Mouse (Mus musculus) skeletal muscle tissue, adult 2 months (tissue): Measurements from ENCODE around the gene Fam162b.

Source experiments
- DNase-seq: peaks from one replicate; pipeline ENCODE4 v3.0.0-alpha.2; 2012; ENCODE audit warnings: low read depth, low spot score

The Fam162b gene

DNA sequence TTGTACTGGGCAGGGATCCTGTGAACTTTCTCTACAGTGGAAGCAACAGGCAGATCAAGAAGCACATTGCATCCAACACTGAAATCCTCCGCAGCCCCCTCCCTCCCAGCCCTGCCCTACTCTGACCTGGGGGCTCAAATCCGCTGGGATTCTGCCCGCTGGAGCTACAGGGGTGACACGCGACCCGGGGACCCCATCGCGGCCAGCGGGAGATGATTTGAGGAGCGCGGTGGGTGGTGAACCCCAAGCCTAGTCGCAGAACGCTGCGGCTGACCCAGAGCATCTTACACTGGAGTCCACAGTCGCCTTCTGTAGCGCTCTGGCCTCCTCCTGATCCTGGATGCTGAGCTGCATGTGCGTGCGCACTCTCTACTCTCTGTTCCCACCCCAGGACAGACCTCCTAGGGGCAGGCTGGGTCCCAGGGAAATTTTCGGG is at the start of gene Fam162b:
Gene Fam162b (minus strand): TSS at position 379 of the 436 bp plus-strand sequence.
- no peak for DNase-seq

DNA sequence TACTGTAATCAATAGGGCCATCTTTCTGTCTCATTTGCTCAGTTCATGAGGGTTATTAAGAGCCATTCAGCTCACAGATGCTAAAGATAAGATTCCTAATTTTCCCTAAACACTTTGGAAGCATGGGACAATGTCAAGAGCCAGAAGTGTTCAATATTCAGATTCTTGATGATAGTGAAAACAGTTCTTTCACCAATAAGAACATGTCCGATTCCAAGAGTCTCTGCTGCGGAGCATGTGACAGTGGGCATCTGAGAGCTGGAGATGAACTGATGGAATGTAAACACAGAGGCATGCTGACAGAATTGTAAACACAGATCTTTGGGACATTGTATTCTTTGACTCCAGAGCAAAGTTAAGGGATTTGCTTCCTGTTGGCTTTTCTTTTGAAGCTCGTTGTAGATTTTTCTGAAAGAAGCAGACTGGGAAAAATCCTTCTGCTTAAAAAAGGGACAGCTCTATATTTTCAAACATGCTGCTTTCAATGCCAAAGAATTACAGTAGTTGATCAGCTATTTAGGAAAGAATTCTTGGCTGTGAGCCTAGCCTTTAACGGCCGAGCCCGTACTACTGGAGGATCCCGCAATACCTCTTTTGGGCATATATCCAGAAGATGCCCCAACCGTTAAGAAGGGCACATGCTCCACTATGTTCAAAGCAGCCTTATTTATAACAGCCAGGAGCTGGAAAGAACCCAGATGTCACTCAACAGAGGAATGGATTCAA is 41.3 kb upstream of the Fam162b start, which contains the start of gene Gprc6a:
Gene Gprc6a (minus strand): TSS at position 51 of the 726 bp plus-strand sequence.
- DNase-seq, result no peak

DNA sequence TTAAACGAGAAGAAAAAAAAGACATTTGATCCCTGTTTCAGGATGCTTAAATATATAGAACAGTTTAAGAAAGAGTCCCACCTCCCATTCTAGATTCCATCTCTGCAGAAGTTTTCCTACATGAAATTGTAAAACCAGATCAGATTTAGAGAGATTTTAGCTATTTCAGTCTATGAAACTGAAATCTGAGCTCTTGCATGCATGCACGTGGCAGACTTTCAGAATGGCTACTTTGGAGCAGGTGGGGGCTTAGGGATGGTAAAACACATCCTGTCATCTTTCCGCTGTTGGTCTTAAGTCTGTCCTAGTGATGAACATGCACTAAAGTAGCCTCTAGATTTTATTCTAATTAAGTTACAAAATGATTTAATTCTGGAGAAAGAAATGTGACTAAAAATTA is 30.9 kb upstream of the Fam162b start:
- no peak for DNase-seq

DNA sequence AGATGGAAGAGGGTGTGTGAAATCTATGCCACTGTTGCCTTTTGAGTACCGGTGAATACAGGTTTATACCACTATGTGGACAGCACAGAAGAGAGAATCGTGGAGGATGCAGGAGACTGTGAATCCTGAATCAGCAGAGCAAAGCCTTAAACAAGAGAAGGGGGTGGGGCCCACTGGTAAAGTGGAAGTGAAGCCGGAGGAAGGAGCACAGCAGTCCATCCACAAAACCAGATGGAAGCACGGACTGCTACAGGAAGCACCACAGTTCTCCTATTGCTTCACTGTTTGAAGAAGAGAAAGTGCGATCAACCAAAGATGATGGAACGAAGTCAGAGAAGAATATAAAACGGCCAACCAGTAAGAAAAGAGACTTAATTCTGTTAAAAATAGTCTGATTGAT is 29.8 kb upstream of the Fam162b start:
- no peak for DNase-seq

DNA sequence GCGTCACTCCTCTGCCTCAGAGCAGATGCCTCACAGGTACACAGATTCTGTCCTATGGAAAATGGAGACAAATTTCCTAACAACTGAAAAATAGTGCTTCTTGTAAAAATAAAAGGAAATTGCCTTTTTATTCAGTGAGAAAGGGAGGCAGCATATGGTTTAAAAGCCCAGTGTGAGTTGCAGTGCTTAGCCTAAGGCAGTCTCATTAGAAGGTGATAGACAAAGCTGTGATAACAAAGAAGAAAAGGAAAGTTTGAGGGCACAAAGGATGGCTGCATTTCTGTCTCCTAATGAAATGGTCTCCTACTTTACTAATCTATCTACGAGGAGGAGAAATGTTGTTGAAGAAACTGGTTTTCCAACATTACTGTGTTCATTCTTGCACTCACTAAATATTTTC is 28.2 kb upstream of the Fam162b start:
- DNase-seq, result no peak

DNA sequence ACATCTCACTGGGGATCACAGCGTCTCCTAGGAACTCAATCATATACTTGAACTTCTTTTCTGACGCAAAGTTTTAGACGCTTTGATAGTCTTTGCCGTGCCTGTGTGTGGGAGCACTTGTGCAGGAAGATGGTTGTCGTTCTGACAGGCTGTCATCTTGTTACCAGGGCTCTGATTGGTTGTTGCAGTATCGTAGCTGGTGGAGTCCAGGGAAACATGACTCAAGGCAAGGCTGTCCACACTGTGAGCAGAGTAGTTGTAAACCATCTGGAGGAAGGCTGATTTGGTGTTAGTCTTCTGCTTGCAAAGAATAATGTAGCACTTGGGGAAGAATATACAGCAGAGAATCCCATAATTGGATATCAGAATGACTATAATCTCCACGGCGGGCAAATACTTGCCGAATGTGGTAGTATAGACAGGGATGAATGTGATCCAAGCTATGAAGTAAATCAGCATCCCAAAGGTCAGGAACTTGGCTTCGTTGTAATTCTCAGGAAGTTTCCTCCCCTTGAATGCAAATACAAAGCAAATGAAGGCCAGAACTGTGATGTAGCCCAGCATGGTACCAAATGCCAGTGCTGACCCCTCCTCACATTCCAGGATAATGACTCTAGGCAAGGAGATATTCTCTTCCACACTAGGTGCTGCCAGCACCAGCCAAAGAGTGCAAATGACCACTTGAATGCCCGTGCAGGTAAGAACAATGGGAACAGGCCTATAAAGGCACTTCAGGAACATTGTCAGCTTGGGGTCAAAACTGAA is 24.7 kb upstream of the Fam162b start:
- DNase-seq, result no peak

DNA sequence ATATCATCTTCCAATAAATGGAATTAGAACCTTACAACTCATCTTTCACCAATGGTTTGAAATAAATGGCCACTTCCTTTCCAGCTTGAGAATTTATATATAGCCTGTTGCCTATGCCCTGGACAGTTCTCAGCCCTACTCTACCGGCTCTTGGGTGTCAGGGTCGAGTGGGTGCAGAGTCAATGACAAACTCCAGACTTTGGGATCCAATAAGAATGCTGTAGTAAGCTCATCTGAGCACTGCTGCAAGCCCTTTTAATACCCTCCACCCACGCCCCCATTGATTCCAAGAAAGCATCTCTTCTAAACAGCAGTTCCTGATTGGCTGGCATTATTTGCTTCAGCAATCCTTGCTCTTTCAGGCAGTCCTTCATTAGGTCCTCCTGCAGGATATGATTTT is 23.1 kb upstream of the Fam162b start:
- no peak for DNase-seq

DNA sequence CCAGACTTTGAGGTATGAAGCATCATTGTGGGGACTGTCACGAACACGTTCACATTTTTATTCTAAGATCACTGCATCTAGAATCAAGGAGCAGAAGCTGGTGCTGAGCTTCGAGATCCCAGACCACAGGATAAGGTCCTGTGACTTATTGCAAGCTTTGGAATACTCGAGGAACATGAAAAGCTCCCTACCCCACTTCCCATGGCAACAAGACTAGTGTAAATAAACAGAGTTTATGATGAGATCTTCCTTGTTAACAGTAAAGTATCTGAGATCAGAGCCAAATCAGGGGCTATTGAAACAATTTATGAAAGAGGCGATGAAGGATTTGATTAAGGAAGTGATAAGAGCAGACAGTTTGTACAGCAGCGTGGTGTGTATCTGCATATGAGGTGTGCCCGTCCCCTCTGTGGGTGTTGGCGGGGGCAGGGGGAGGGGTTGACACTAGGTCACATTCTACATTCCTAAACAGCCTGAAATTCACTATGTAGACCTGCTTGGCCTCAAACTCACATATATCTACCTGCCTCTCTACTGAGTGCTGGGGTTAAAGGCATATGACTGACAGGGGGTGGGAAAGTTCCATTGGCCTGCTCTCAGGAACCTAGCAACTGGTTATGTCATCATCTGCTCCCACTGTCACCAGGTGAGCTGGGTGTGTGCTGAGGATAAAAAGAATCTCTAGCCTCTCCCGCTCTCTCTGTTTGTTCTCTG is 21.8 kb upstream of the Fam162b start:
- DNase-seq, result no peak

DNA sequence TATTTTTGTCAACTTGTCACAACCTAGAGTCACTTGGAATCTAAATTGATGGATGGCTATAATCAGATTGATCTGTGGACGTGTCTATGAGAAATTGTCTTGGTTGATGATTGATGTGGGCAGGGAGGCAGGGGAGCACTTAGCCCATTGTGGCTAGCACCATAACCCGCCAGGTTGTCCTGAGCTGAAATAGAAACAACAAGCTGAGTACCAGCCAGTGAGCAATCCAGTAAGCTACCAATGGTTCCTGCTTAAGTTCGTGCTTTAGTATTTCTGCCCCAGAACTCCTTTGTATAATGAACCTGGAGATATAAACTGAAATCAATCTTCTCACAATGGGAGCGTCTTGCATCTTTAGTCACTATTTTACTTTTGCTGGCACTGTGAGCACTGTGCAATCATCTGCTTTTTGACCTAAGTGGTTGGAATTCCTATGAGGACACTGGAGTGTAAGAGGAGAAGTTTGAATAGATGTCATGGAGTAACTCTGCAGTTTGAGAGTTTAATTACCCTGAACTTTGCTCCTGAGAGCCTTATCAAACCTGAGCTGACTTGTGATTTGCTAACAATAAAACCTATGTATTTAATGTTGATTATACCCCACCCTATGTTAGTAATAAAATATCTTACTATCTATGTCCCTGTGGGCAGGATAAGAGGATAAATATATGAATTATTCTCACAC is 19.6 kb upstream of the Fam162b start:
- no peak for DNase-seq

DNA sequence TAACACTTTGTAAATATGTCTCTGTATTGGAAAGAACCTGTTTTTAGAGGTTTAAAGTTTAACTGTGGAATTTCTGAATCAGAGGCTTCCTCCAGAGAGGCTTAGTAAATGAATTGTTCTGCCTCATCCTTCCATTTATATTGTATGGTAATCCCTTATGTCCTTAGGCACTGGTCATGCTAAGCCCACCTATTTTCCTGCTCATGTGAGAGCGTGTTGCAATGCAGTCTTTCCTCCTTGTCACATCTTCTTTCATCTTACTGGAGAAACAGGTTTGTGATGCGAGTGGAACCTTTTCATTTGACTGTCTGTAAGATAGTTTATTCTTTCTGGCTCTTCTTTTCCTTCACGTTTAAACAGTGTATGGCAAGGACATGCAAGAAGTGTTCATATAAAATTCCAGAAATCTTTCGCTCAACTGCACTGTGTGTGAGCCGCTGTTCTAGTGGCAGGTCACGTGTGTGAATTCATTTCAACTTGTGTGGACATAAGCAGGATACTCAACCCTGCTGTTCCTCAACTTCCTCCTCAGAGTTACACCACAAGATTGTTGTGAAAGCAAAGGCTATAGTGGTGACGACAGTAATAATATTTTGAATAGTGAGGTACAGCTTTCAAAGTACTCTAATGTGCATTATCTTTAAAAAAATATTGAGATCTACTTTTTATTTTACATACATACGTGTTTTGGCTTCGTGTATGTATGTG is 6.8 kb upstream of the Fam162b start:
- no peak for DNase-seq

DNA sequence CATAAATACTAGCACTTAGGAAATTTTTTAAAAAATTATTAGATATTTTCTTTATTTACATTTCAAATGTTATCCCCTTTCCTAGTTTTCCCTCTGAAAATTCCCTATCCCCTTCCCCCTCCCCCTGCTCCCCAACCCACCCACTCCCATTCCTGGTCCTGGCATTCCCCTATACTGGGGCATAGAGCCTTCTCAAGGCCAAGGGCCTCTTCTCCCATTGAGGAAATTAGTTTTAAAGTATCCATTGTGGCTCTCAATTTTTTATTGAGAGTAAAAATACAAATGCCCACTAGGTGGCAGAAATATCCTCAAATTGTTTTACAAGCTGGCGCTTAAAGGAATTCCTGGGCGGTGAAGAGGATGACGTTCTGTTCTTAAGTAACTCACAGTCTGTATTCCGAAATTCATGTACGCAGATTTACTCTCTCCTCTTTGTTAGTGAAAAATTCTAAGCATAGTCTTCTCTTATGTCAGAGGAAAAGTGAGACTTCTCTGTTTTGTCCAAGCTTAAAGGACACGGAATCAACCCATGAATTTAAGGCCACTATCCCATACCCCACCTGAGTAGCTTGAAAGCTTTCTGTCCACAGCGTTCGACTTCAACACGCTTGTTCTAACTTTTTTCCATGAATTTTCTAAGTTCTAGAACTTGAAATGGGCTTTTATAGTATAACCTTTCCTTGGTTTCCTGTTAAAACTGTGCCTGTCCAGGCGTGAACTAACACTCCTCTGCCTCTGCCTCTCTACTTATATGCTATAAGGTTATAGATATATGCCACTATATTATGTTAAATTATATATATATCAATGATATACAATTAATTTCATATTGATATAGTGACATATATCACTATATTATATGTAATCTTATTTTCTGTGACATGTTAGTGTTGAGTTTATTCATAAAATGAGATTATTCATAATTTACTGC is 4.9 kb upstream of the Fam162b start:
- peak; percentile 13 for DNase-seq

DNA sequence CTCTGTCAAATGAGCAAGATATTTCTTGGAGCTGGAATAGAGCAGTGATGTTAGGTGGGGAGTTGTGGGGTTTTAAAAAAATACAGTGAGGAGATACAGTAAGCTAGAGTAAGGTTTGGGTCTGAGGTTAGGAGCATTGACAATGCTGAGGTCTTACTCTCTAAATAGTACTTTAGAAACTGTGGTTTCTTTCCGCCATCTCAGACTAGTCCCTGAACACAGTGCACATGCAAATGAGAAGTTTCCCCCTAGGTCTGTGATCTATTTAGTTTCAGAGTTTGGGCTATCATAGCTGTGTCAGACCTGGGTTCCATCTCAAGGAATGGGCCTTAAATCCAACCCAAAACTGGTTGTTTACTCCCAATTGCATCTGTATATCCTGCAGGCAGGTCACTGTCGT is 1.3 kb upstream of the Fam162b start:
- DNase-seq, result no peak

DNA sequence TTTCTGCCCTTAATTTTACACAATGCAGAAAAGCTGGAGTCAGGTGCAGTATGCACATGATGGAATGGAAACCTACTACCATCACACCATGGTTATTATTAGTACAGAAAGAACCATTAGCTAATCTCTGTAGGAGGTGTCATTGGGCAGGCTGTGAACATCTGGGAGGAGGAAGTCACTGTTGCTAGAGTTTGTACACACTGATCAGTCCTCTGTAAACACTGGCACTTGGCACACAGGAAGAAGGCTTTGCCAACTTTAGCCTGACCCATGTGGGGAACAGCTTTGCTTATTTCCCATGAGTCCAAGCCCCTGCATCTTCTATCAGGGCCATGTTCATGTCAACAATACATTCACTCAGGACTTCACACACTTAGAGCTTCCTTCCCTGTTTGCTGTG is 5.4 kb downstream of the Fam162b start:
- no peak for DNase-seq

DNA sequence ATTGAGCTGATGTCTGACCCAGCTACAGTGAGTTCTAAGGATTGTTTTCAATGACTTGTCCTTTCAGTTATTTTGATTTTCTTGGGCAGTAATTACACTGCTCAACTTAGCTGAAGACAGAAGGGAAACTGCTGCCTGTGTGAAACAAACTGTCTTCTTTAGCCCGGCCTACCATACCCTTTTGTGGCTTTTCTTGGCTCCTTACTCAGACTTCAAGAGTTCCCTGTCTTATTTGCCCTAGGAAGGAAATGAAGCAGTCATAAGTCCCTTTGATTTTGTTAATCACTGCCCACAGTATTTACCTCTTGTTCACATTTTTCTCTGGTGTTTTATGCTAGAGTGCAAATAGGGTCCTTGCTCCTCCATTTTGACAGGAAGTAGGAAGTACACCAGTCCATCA is 5.9 kb downstream of the Fam162b start:
- DNase-seq, result no peak

DNA sequence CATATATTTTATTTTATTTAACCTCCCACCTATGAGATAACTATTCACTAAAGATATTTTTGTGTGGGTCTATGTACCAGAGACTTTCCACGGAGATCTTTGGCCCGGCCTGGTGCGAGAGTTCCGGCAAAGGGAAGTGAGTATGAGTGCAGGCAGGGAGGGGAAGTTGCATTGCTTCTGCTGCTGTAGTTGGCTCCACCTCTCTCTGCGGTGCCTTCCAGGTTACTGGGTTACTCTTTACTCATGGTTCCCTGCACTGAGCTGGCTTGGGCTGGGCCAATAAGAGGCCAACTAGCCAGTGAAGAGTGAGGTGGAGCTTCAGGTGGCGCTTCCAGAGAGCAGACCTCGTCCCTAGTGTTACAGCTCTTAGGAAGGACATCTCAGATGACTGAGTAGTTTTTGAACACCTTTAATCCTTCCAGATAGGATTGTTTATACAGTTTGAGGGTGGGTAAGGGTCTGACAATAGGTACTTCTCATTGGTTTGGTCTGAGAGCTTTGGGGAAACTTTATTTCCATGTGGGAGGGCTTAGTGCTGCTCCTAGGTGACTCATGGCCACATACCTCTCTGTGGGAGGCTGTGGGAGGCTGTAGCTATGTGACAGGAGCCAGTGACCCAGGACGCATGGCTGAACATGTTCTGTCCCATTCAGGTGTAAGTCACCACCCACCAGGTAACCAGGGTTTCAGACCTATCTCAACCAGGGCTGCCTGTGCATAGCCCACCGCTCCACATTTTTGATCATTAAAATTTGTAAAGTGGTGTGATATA is 18.9 kb downstream of the Fam162b start:
- no peak for DNase-seq

DNA sequence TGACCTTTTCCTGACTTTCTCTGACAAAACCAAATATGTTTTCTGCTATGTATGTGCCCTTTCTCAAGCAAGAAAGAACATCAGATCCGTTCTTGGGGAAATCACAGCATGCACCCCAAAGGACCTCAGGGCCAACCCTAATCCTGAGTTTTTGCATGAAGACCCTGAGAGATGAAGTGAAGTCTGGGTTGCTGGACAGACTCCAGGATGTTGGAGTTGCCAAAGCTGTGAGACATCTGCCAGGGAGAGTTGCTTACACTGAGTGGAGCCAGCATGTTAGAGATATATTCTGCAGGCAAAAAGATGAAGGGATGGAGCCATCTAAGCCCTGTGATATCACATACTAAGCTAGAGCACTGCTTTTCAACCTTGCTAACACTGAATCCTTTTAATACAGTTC is 34.3 kb downstream of the Fam162b start:
- DNase-seq, result no peak

DNA sequence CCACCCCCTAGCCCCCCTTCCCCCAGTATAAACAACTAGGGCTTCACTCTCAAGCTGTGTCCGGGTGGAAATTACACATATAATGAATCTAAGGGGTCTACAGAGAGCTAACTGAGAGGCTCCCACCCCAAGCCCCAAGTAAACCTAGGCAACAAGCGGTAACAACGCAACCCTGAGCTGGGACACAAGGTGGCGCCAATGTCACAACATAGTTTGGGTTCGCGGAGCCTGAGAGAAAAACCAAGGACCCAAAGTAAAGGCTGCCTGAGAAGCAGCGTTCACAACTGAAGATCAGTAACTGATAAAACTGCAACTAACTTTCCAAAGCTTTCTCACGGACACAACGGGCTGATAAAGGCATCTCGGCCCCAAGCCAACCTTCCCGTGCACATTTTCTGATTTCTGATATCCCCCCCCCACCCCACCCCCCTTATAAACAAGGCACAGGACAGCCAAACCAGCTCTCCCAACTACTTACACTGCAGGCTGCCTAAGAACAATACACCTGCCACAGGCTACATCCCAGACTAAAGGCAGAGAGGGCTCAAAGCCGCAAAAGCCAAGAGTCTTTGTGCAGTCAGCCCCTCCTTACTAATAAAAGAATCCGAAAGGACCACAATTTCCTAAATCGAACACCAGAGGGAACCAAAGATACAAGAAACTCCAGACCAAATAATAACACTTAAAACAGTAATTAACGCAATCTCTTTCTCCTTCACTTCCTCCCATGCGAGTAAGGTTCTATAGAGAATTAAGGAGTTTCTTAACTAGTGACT is 36.8 kb downstream of the Fam162b start:
- peak; percentile 6 for DNase-seq
